Mouse (Mus musculus) mature B cell (primary cell): Measurements from ENCODE around the gene Npy2r.

Experiments
- in situ Hi-C: fragments of 300-500 bp; cut with MboI; formaldehyde crosslinking; loops from 2 replicates; pipeline ENCODE4 v1.14.3; 2019

The Npy2r gene

GRCm38 (mm10) chr3:82547908-82548721 lies at the start of gene Npy2r:
Gene Npy2r, minus strand, starts transcription at chr3:82548084.
- in situ Hi-C loops = no loop called here

DNA sequence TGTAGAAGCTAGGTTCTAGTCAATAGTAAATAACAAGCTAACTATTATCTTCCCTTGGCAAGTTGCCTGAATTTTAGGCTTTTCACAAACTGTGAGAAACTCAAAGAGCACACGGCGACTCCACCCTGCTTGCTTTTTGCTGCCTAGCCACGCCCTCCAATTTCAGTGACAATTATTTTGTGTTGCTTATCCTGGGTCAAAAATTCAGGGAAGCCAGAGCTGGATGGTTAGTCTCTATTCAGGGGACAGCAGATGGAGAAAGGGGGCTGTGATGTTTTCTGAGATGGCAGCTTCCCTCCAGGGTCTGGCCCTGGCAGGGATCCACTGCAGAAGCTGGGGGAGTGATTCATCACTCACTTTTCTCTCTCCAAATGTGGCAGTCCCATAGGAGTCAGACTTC lies 9.9 kb upstream of the Npy2r start:
- in situ Hi-C loops = no loop called here

GRCm38 (mm10) chr3:82556311-82556828 lies 8.5 kb upstream of the Npy2r start:
- in situ Hi-C loops = no loop called here

DNA sequence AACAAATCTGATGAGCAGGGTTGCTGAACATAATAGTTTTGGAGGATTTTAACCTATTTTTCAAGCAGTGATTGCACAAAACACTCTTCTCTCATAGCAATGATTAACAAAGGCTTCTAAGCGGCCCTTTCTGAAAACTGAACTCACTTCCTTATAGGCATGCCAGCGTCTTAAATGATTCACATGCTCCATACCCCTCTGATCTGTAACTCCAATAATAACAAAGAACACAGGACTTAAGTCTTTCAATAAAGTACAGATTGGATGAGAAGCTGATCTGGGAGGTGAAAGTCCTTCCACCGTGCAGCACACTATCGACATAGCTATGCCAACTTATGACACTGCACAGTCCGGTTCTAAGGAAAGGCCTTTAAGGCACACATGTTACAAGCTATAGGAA lies 2.0 kb upstream of the Npy2r start:
- in situ Hi-C loops = no loop called here

- in situ Hi-C loops = no loop called here
These were observed 869 bp upstream of the Npy2r start for GRCm38 (mm10) chr3:82548753-82549152.

GRCm38 (mm10) chr3:82541449-82541848 lies 6.4 kb downstream of the Npy2r start:
- in situ Hi-C loops = no loop called here

GRCm38 (mm10) chr3:82539951-82540350 lies 7.9 kb downstream of the Npy2r start:
- in situ Hi-C loops = no loop called here

DNA sequence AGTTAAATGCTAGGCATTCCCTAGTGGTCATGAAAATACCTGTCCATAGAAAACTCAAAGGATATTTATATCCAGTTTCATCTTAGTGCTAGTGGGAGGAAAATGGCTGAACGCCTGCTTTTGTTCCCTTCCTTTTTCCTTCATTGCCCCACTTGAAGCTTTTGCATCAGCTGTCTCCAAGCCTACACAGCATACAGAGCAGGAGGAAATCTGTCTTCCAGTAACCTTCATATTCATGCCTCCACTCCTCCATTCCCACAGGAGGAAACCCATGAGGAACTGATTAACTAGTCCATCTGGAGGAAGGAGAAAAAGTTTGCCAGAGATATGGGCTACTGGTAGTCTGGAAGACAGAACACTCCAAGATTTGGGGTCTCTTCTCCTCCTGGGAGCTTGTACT lies 23.1 kb downstream of the Npy2r start:
- in situ Hi-C loops = no loop called here

- in situ Hi-C loops = no loop called here
These were observed 49.9 kb downstream of the Npy2r start for GRCm38 (mm10) chr3:82498006-82498405.
